Mouse (Mus musculus) forebrain, embryonic 10.5 days (tissue): ENCODE measurements around the gene Ankrd26. TPM values are rescaled to one million over a fixed set of nuclear protein-coding genes. Genes with fewer than 3 reads are reported as not detected.
A peak's percentile ranks its signal among the peaks of the same experiment; 100 is the strongest.
"Not testable (repeated sequence)": the region's sequence is repeated elsewhere in the genome, so short reads cannot be mapped to it uniquely, and the experiment has no call there.

Experiments
- DNase-seq: peaks from one replicate; pipeline ENCODE4 v3.0.0-alpha.2; 2017; ENCODE audit warnings: low spot score; ENCODE audit errors: extremely low spot score
- H3K27ac ChIP-seq: fragments of 300-500 bp; sonication (generic); 2 replicates; pipeline ENCODE4 v1.5.1; 2016; ENCODE audit warnings: mild to moderate bottlenecking
- H3K27me3 ChIP-seq: fragments of 300-500 bp; sonication (generic); 2 replicates; pipeline ENCODE4 v1.6.1; 2016; ENCODE audit warnings: mild to moderate bottlenecking; ENCODE audit not compliant: poor library complexity, severe bottlenecking
- H3K36me3 ChIP-seq: fragments of 300-500 bp; sonication (generic); replicated peaks from 2 replicates; pipeline ENCODE4 v1.6.1; 2016; ENCODE audit warnings: mild to moderate bottlenecking, moderate library complexity
- H3K4me1 ChIP-seq: fragments of 300-500 bp; sonication (generic); 2 replicates; pipeline ENCODE4 v1.6.1; 2016
- H3K4me3 ChIP-seq: fragments of 300-500 bp; sonication (generic); 2 replicates; pipeline ENCODE4 v1.5.1; 2016; ENCODE audit warnings: mild to moderate bottlenecking, moderate library complexity
- H3K9me3 ChIP-seq: fragments of 300-500 bp; sonication (generic); 2 replicates; pipeline ENCODE4 v1.6.1; 2016; ENCODE audit warnings: mild to moderate bottlenecking, moderate library complexity
- WGBS: fragments of 180-500 bp; shearing (Covaris S2); methylation state at CpG from one replicate; pipeline ENCODE4 v1.1.7; 2016; 5-methylcytosine and 5-hydroxymethylcytosine counted together
- polyA plus RNA-seq: library from polyadenylated mRNA; unstranded; fragments of >200 nt; fragmentation: Nextera tagmentation; extraction: Ambion mirVana; gene quantifications from 2 replicates; pipeline ENCODE4 v1.2.1, GENCODE M21; 2016

Ankrd26 gene
- polyA plus RNA-seq, 1 experiment from 2014 or later: 19.3 TPM

- WGBS: 84% methylated on average over 8 of the region's 8 CpGs
- H3K9me3 ChIP-seq: no peaks in the 10 kb centered on the region
- peaks cover 33% of the 10 kb centered on the region for H3K36me3 ChIP-seq
- DNase-seq: no peak
- peak overlapping the region; percentile 66 for H3K4me3 ChIP-seq
- H3K4me1 ChIP-seq: peaks cover 35% of the 10 kb centered on the region
- peak overlapping the region; percentile 88 for H3K27ac ChIP-seq
- H3K27me3 ChIP-seq: no peaks in the 10 kb centered on the region
These were observed 801 bp downstream of the Ankrd26 start for GRCm38 (mm10) chr6:118561225-118561624.

GRCm38 (mm10) chr6:118538627-118539026, 23.4 kb downstream of the Ankrd26 start:
- Histone ChIP-seq H3K27ac (no peak overlapping the region), H3K4me3 (no peak overlapping the region), H3K36me3 (peaks cover 97% of the 10 kb centered on the region), H3K27me3 (no peaks in the 10 kb centered on the region), H3K4me1 (no peaks in the 10 kb centered on the region), H3K9me3 (no peaks in the 10 kb centered on the region)
- 89% methylated on average over 4 of the region's 4 CpGs for WGBS
- no peak for DNase-seq

GRCm38 (mm10) chr6:118537201-118537600, 24.8 kb downstream of the Ankrd26 start:
- not testable (repeated sequence) for H3K4me3 ChIP-seq, DNase-seq, H3K27me3 ChIP-seq, H3K27ac ChIP-seq, H3K4me1 ChIP-seq, H3K9me3 ChIP-seq
- peaks cover 92% of the 10 kb centered on the region for H3K36me3 ChIP-seq

GRCm38 (mm10) chr6:118535321-118535720, 26.7 kb downstream of the Ankrd26 start:
- H3K36me3 ChIP-seq: peaks cover 93% of the 10 kb centered on the region
- DNase-seq: no peak

GRCm38 (mm10) chr6:118533381-118533780, 28.6 kb downstream of the Ankrd26 start:
- H3K27ac ChIP-seq: no peak overlapping the region
- WGBS: 88% methylated on average over 9 of the region's 9 CpGs
- H3K9me3 ChIP-seq: no peaks in the 10 kb centered on the region
- H3K36me3 ChIP-seq: peaks cover 93% of the 10 kb centered on the region
- no peak for DNase-seq
- no peak overlapping the region for H3K4me3 ChIP-seq
- H3K4me1 ChIP-seq: no peaks in the 10 kb centered on the region
- H3K27me3 ChIP-seq: no peaks in the 10 kb centered on the region

More at GRCm38 (mm10) chr6:118535321-118535720, 26.7 kb downstream of the Ankrd26 start:
- Histone ChIP-seq H3K27me3 (no peaks in the 10 kb centered on the region), H3K4me3 (no peak overlapping the region), H3K4me1 (no peaks in the 10 kb centered on the region), H3K27ac (no peak overlapping the region), H3K9me3 (no peaks in the 10 kb centered on the region)
- WGBS: 95% methylated on average over 10 of the region's 10 CpGs

GRCm38 (mm10) chr6:118520668-118521067, 41.4 kb downstream of the Ankrd26 start:
- no peak for DNase-seq
- Histone ChIP-seq H3K27ac (no peak overlapping the region), H3K9me3 (no peaks in the 10 kb centered on the region), H3K27me3 (no peaks in the 10 kb centered on the region), H3K36me3 (peaks cover 97% of the 10 kb centered on the region), H3K4me1 (no peaks in the 10 kb centered on the region), H3K4me3 (no peak overlapping the region)
- 91% methylated on average over 7 of the region's 7 CpGs for WGBS

- 92% methylated on average over 12 of the region's 12 CpGs for WGBS
- H3K36me3 ChIP-seq: peaks cover 87% of the 10 kb centered on the region
- H3K27ac ChIP-seq: no peak overlapping the region
- H3K4me1 ChIP-seq: no peaks in the 10 kb centered on the region
- H3K9me3 ChIP-seq: no peaks in the 10 kb centered on the region
- H3K27me3 ChIP-seq: no peaks in the 10 kb centered on the region
- H3K4me3 ChIP-seq: no peak overlapping the region
- no peak for DNase-seq
These were observed 48.6 kb downstream of the Ankrd26 start for GRCm38 (mm10) chr6:118513335-118514012.

- H3K36me3 ChIP-seq: peaks cover 45% of the 10 kb centered on the region
- WGBS: 92% methylated on average over 7 of the region's 7 CpGs
- H3K27me3 ChIP-seq: no peaks in the 10 kb centered on the region
- no peak for DNase-seq
- no peak overlapping the region for H3K27ac ChIP-seq
- no peaks in the 10 kb centered on the region for H3K9me3 ChIP-seq
- no peaks in the 10 kb centered on the region for H3K4me1 ChIP-seq
- no peak overlapping the region for H3K4me3 ChIP-seq
These were observed 63.0 kb downstream of the Ankrd26 start for GRCm38 (mm10) chr6:118499010-118499409.

GRCm38 (mm10) chr6:118482125-118482524, 79.9 kb downstream of the Ankrd26 start:
- WGBS: 92% methylated on average over 1 of the region's 1 CpGs
- Histone ChIP-seq H3K27me3 (peaks cover 76% of the 10 kb centered on the region), H3K4me3 (no peak overlapping the region), H3K36me3 (no peaks in the 10 kb centered on the region; the same call in 1 of the 2 replicates), H3K27ac (no peak overlapping the region), H3K9me3 (no peaks in the 10 kb centered on the region), H3K4me1 (peaks cover 28% of the 10 kb centered on the region)
- DNase-seq: no peak

GRCm38 (mm10) chr6:118478957-118479708, 82.9 kb downstream of the Ankrd26 start, which contains the start of gene Zfp9:
TSS of gene Zfp9 (minus strand) at chr6:118479320.
- Histone ChIP-seq H3K4me1 (peaks cover 32% of the 10 kb centered on the region), H3K27me3 (peaks cover 97% of the 10 kb centered on the region), H3K36me3 (no peaks in the 10 kb centered on the region; the same call in 1 of the 2 replicates), H3K27ac (peak within 1 kb of the TSS; percentile 88), H3K9me3 (no peaks in the 10 kb centered on the region), H3K4me3 (peak within 1 kb of the TSS; percentile 64)
- under 1% methylated on average over 41 of the region's 57 CpGs for WGBS
- peak; percentile 77 for DNase-seq

- Histone ChIP-seq H3K27me3 (peaks cover 97% of the 10 kb centered on the region), H3K27ac (peak overlapping the region; percentile 88), H3K9me3 (no peaks in the 10 kb centered on the region), H3K4me1 (peaks cover 32% of the 10 kb centered on the region), H3K4me3 (peak overlapping the region; percentile 64), H3K36me3 (no peaks in the 10 kb centered on the region; the same call in 1 of the 2 replicates)
- 20% methylated on average over 10 of the region's 10 CpGs for WGBS
- peak; percentile 26 for DNase-seq
These were observed 83.9 kb downstream of the Ankrd26 start for GRCm38 (mm10) chr6:118477875-118478785.

GRCm38 (mm10) chr6:118462069-118462705, 99.8 kb downstream of the Ankrd26 start:
- Histone ChIP-seq H3K9me3 (no peaks in the 10 kb centered on the region), H3K27me3 (peaks cover 30% of the 10 kb centered on the region), H3K4me1 (no peaks in the 10 kb centered on the region), H3K4me3 (no peak overlapping the region), H3K36me3 (peaks cover 17% of the 10 kb centered on the region), H3K27ac (no peak overlapping the region)
- no peak for DNase-seq
- 83% methylated on average over 15 of the region's 15 CpGs for WGBS
